Mouse (Mus musculus) adrenal gland, adult (tissue): Measurements from ENCODE around the gene Fam169b.

Experiments used
- DNase-seq, 2 experiments: peaks; one replicate each; pipeline ENCODE4 v3.0.0; 2022 to 2023; ENCODE audit warnings: low spot score in 1 of 2; ENCODE audit not compliant: inconsistent age in 2 of 2

Gene Fam169b

GRCm38 (mm10) chr7:68318006-68318788 lies 44.6 kb downstream of the Fam169b start:
- peak in 1 of 2 experiments; percentile 44 for DNase-seq

GRCm38 (mm10) chr7:68318979-68319378 lies 45.3 kb downstream of the Fam169b start:
- no peak for DNase-seq

GRCm38 (mm10) chr7:68320078-68320810 lies 46.6 kb downstream of the Fam169b start:
- DNase-seq, result peak in 1 of 2 experiments; percentile 28

GRCm38 (mm10) chr7:68323051-68323450 lies 49.4 kb downstream of the Fam169b start:
- no peak for DNase-seq

GRCm38 (mm10) chr7:68326190-68326722 lies 52.6 kb downstream of the Fam169b start:
- no peak for DNase-seq

- DNase-seq, result no peak
Observed at GRCm38 (mm10) chr7:68329000-68329399, 55.4 kb downstream of the Fam169b start.

GRCm38 (mm10) chr7:68332799-68333198 lies 59.2 kb downstream of the Fam169b start:
- no peak for DNase-seq

GRCm38 (mm10) chr7:68337080-68337781 lies 63.6 kb downstream of the Fam169b start:
- DNase-seq, result no peak

GRCm38 (mm10) chr7:68338680-68339079 lies 65.0 kb downstream of the Fam169b start:
- DNase-seq, result no peak

GRCm38 (mm10) chr7:68344561-68344960 lies 70.9 kb downstream of the Fam169b start:
- DNase-seq, result no peak

- DNase-seq, result no peak
Observed at GRCm38 (mm10) chr7:68345963-68346362, 72.3 kb downstream of the Fam169b start.

- no peak for DNase-seq
Observed at GRCm38 (mm10) chr7:68355325-68356076, 81.9 kb downstream of the Fam169b start.

GRCm38 (mm10) chr7:68357407-68357806 lies 83.8 kb downstream of the Fam169b start:
- peak; percentile 39 to 80 for DNase-seq

- DNase-seq, result no peak
Observed at GRCm38 (mm10) chr7:68362609-68363008, 89.0 kb downstream of the Fam169b start.

GRCm38 (mm10) chr7:68365711-68366110 lies 92.1 kb downstream of the Fam169b start:
- no peak for DNase-seq

GRCm38 (mm10) chr7:68368948-68369347 lies 95.3 kb downstream of the Fam169b start:
- no peak for DNase-seq

GRCm38 (mm10) chr7:68369694-68370093 lies 96.1 kb downstream of the Fam169b start:
- peak; percentile 52 to 85 for DNase-seq

- peak; percentile 38 to 80 for DNase-seq
Observed at GRCm38 (mm10) chr7:68374109-68374857, 100.6 kb downstream of the Fam169b start.

GRCm38 (mm10) chr7:68382187-68382586 lies 108.5 kb downstream of the Fam169b start:
- no peak for DNase-seq

- DNase-seq, result no peak
Observed at GRCm38 (mm10) chr7:68386767-68387166, 113.1 kb downstream of the Fam169b start.
